Mouse (Mus musculus): Measurements from ENCODE around the gene Gas7.

DNA sequence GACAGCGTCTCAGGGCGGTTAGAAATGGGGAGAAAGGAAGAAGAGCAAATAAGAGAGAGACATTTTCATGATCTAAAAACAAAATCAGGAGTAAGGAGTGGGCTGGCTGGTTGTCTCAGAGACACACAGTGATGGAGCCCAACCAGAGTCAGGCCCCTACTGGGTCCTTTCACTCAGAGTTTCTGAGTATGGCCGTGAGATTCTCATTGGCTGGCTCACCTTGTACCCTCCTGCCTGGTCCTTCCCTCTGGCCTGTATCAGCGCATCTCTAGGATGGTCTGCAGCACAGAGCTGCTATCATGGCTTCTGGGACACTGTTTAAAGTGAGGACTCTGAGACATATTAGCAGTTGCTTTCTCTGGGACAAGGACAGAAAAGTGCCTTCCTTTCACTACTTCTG is 199.3 kb downstream of the Gas7 start:
- TF ChIP-seq CTCF (IDR thresholded peaks at IDR 0.05; ENCODE audit: low read depth, low read length) (no peak), POLR2A (IDR thresholded peaks at IDR 0.05; ENCODE audit: extremely low read depth, insufficient read depth, low read length) (no peak)

Data from liver, adult 2 months (tissue).